Mouse (Mus musculus) hindbrain, embryonic 13.5 days (tissue): Measurements from ENCODE around the gene Sept9. TPM values are rescaled to one million over a fixed set of nuclear protein-coding genes. Genes with fewer than 3 reads are reported as not detected.
"Not testable (repeated sequence)": the region's sequence is repeated elsewhere in the genome, so short reads cannot be mapped to it uniquely, and the experiment has no call there.

Experiments
- ATAC-seq: fragments of 200-750 bp; cut with Nextera tagmentation; 2 replicates; pipeline ENCODE4 v1.8.0; 2017; ENCODE audit warnings: moderate TSS enrichment; ENCODE audit not compliant: low FRiP score
- H3K27ac ChIP-seq: fragments of 300-500 bp; sonication (generic); 2 replicates; pipeline ENCODE4 v1.5.1; 2015; ENCODE audit warnings: inconsistent platforms, mild to moderate bottlenecking, moderate library complexity
- H3K27me3 ChIP-seq: fragments of 300-500 bp; sonication (generic); 2 replicates; pipeline ENCODE4 v1.6.1; 2015; ENCODE audit warnings: mild to moderate bottlenecking, inconsistent platforms
- H3K36me3 ChIP-seq: fragments of 300-500 bp; sonication (generic); 2 replicates; pipeline ENCODE4 v1.6.1; 2015; ENCODE audit warnings: mild to moderate bottlenecking, inconsistent platforms
- H3K4me1 ChIP-seq: fragments of 300-500 bp; sonication (generic); replicated peaks from 2 replicates; pipeline ENCODE4 v1.6.1; 2015; ENCODE audit warnings: inconsistent platforms
- H3K4me2 ChIP-seq: fragments of 300-500 bp; sonication (generic); 2 replicates; pipeline ENCODE4 v1.6.1; 2015; ENCODE audit warnings: inconsistent platforms, mild to moderate bottlenecking, moderate library complexity
- H3K4me3 ChIP-seq: fragments of 300-500 bp; sonication (generic); 2 replicates; pipeline ENCODE4 v1.5.1; 2015; ENCODE audit warnings: mild to moderate bottlenecking, inconsistent platforms
- H3K9ac ChIP-seq: fragments of 300-500 bp; sonication (generic); 2 replicates; pipeline ENCODE4 v1.6.1; 2015; ENCODE audit warnings: mild to moderate bottlenecking, inconsistent platforms
- H3K9me3 ChIP-seq: fragments of 300-500 bp; sonication (generic); 2 replicates; pipeline ENCODE4 v1.6.1; 2016; ENCODE audit warnings: inconsistent platforms
- WGBS: fragments of 180-500 bp; shearing (Covaris S2); methylation state at CpG from one replicate; pipeline ENCODE4 v1.1.7; 2015; 5-methylcytosine and 5-hydroxymethylcytosine counted together
- polyA plus RNA-seq: library from polyadenylated mRNA; unstranded; fragments of >200 nt; fragmentation: Nextera tagmentation; extraction: Ambion mirVana; gene quantifications from 2 replicates; pipeline ENCODE4 v1.2.1, GENCODE M21; 2015

Gene Sept9
- polyA plus RNA-seq, 1 experiment from 2014 or later = 117 TPM

DNA sequence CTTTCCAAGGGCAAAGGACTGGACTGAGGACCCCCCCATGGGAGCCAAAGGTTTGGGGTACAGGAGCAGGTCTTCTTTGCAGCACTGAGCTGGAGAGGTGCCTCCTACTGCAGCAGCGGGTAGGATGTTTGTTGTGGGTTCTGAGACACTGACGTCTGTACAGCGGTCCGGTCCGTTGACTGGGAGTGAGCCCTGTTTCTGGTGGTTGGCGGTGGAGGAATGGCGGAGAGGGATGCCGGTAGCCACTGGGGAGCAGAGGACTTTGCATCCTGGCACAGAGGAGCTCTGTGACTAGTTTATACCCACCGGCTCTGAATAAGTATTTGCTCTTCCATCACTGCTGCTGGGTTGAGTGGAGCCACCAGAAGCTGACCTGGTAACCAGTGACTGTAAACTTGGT is 138.3 kb downstream of the Sept9 start:
- Histone ChIP-seq H3K9ac (no peak overlapping the region), H3K9me3 (no peaks in the 10 kb centered on the region), H3K27ac (no peak overlapping the region), H3K4me1 (peaks cover 94% of the 10 kb centered on the region), H3K4me2 (no peak overlapping the region), H3K36me3 (peaks cover 8% of the 10 kb centered on the region; the same call in 1 of the 2 replicates), H3K4me3 (no peak overlapping the region), H3K27me3 (no peaks in the 10 kb centered on the region)
- WGBS = 91% methylated on average over 9 of the region's 9 CpGs
- ATAC-seq = no peak

DNA sequence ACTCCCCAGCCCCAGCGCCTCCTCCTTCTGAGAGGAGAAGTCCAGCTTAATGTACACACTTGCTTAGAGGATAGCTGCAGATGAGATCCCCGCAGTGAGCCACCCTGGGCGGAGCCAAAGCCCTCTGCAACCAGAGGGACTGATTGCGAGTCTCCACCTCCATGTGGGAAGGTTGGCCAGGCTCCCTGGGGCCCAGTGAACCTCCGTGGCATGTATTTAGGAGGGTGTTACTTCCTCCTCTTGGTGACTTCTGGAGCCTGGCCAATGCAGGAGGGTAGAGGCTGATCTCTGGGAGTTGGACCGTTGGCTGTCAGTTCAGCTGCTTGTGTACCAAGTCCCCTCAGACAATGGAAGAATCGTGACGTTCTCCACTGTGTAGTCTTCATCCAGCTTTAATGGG is 139.0 kb downstream of the Sept9 start:
- no peak for ATAC-seq
- Histone ChIP-seq H3K4me3 (no peak overlapping the region), H3K27me3 (no peaks in the 10 kb centered on the region), H3K9me3 (no peaks in the 10 kb centered on the region), H3K27ac (no peak overlapping the region), H3K36me3 (peaks cover 8% of the 10 kb centered on the region; the same call in 1 of the 2 replicates), H3K9ac (no peak overlapping the region), H3K4me2 (no peak overlapping the region), H3K4me1 (peaks cover 94% of the 10 kb centered on the region)
- WGBS = 65% methylated on average over 8 of the region's 8 CpGs

DNA sequence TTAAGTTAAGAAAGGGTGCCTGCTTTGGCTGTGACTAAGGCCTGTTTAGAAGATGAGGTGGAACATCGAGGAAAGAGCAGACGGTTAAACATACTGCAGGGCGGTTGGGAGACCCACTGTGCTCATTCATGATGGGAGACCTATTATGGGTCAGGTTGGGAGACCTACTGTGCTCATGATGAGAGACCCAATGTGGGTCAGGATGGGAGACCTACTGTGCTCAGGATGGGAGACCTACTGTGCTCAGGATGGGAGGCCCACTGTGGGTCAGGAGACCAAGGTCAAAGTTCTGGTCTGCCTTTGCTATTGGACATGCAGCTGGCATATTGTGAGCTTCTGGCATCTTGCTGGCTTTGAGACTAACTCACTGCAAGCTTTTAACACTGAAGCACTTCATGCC is 139.6 kb downstream of the Sept9 start:
- WGBS = 93% methylated on average over 3 of the region's 3 CpGs
- Histone ChIP-seq H3K36me3 (peaks cover 8% of the 10 kb centered on the region; the same call in 1 of the 2 replicates), H3K27me3 (no peaks in the 10 kb centered on the region), H3K9me3 (no peaks in the 10 kb centered on the region), H3K4me1 (peaks cover 94% of the 10 kb centered on the region), H3K4me3 (no peak overlapping the region), H3K9ac (no peak overlapping the region), H3K4me2 (no peak overlapping the region), H3K27ac (no peak overlapping the region)
- ATAC-seq = no peak

DNA sequence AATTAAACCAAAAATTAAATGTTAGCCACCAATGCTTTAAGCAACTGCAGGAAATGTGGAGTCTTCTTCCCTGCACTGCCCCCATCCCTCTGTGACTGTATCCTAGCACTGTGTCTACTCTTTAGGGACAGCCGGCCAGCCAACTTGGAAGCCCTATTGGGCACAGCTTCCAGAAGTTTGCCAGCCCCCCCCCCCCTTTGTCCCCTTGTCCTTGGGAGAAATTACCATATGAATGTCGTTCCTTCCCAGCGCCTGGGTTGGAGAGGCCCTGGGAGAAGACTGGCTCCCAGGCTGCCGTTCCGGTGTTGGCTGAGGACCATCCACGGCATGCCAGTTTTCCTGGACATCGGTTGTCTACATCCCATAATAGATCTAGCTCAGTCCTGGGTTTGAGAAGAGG is 141.8 kb downstream of the Sept9 start:
- H3K36me3 ChIP-seq = peaks cover 7% of the 10 kb centered on the region; the same call in 1 of the 2 replicates
- H3K4me1 ChIP-seq = peaks cover 94% of the 10 kb centered on the region
- no peak overlapping the region for H3K9ac ChIP-seq
- peak overlapping the region; percentile 83 for H3K27ac ChIP-seq
- 15% methylated on average over 7 of the region's 7 CpGs for WGBS
- no peaks in the 10 kb centered on the region for H3K9me3 ChIP-seq
- H3K4me3 ChIP-seq = no peak overlapping the region
- 0 out of 2 replicates have a peak, but pooled peaks have one; percentile 30 for ATAC-seq
- H3K27me3 ChIP-seq = no peaks in the 10 kb centered on the region
- no peak overlapping the region for H3K4me2 ChIP-seq

DNA sequence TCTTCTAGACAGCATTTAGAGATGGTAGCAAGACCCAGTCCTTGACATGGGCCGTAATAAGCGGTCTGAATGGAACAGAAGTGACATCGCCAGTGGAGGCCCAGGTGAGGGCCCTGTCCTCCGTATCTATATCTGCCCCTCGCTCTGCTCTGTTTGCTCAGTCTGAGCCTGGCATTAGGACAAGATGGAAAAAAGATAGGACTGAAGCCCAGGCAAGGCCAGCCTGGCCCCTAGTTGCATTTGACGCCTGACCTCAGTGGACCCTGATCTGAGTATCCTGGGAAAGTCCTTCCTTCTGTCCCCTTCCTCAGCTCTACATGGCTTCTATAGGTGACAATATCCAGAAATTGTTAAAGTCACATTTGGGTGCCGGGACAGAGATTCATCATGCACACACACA is 142.6 kb downstream of the Sept9 start:
- Histone ChIP-seq H3K27ac (peak overlapping the region; percentile 83; the same call in 1 of the 2 replicates), H3K4me2 (no peak overlapping the region), H3K36me3 (peaks cover 5% of the 10 kb centered on the region; the same call in 1 of the 2 replicates), H3K9me3 (no peaks in the 10 kb centered on the region), H3K27me3 (no peaks in the 10 kb centered on the region), H3K4me1 (peaks cover 98% of the 10 kb centered on the region), H3K9ac (no peak overlapping the region), H3K4me3 (no peak overlapping the region)
- WGBS = 93% methylated on average over 7 of the region's 7 CpGs
- ATAC-seq = no peak

DNA sequence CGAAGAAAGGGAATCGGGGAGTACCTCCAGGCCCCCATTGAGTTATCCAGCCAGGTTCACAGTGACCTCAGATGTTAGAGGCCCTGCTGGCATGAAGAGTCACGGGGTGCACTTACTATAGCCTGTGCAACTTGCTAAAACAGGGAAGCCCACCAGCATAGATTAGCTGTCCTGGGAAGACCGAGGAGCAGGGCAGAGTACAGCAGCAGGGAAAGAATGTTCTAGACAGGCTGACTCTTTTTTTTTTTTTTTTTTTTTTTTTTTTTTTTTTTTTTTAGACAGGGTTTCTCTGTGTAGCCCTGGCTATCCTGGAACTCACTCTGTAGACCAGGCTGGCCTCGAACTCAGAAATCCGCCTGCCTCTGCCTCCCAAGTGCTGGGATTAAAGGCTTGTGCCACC is 143.0 kb downstream of the Sept9 start:
- H3K27ac ChIP-seq = peak overlapping the region; percentile 83; the same call in 1 of the 2 replicates
- ATAC-seq, H3K9me3 ChIP-seq, H3K9ac ChIP-seq, H3K36me3 ChIP-seq, H3K4me3 ChIP-seq, H3K27me3 ChIP-seq, H3K4me2 ChIP-seq: not testable (repeated sequence)
- H3K4me1 ChIP-seq = peaks cover 98% of the 10 kb centered on the region
- 97% methylated on average over 6 of the region's 6 CpGs for WGBS

DNA sequence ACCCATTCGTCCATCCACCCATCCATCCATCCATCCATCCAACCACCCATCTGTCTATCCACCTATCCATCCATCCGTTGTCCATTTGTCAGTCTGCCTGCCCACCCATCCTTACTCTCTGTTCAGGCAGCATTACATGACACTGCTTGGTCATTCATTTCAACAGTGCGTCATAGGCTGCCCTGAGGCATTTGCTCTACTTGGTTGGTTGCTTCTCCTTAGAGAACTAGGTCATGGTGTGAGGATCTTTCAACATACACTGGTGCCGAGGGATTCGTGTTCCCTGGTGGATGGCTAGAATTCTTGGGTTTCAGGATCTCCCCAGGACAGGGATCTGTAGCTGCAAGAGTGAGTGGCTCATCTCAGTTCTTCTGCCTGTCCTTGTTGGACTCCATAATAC is 144.3 kb downstream of the Sept9 start:
- Histone ChIP-seq H3K4me3 (no peak overlapping the region), H3K4me2 (no peak overlapping the region), H3K9ac (no peak overlapping the region), H3K27ac (peak overlapping the region; percentile 85), H3K36me3 (no peaks in the 10 kb centered on the region), H3K9me3 (no peaks in the 10 kb centered on the region), H3K27me3 (no peaks in the 10 kb centered on the region), H3K4me1 (peaks cover 98% of the 10 kb centered on the region)
- no peak for ATAC-seq
- 83% methylated on average over 5 of the region's 5 CpGs for WGBS

DNA sequence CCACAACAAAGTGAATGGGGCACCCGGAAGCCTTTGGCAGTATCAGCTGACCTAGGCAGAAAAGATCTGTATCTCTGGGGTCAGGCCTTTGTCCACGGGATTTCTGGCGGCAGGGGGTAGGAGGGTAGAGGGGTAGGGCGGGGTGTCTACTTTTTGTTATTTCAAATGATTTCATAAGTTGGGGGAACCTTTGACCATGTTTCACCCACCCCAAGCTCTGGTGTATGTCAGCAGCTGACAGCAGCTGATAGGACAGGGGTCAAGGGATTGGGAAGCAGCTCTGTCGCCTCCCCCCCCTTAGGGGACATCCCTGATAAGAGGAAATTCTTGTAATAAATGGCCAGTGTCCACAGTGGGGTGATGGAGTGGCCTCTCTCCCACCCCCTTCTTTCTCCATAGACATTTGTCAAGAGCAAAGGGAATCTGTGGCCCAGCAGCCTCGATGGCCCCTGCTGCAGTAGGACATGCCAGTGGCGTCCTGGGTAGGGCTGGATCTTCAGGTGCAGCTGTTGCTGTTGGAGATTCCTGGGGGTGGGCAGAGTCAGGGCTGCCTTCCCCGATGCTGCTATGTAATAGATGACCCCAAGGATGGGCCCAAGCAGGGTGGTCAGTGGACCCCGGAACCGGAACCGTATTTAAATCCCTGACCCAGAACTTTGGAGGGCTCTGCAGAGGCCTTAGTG is 145.0 kb downstream of the Sept9 start:
- peak overlapping the region; percentile 39; the same call in 1 of the 2 replicates for H3K9ac ChIP-seq
- peak overlapping the region; percentile 85 for H3K27ac ChIP-seq
- no peak overlapping the region for H3K4me3 ChIP-seq
- peaks cover 98% of the 10 kb centered on the region for H3K4me1 ChIP-seq
- H3K4me2 ChIP-seq = peak overlapping the region; percentile 25
- no peaks in the 10 kb centered on the region for H3K9me3 ChIP-seq
- no peaks in the 10 kb centered on the region for H3K36me3 ChIP-seq
- WGBS = 42% methylated on average over 11 of the region's 11 CpGs
- H3K27me3 ChIP-seq = no peaks in the 10 kb centered on the region
- ATAC-seq = no peak

DNA sequence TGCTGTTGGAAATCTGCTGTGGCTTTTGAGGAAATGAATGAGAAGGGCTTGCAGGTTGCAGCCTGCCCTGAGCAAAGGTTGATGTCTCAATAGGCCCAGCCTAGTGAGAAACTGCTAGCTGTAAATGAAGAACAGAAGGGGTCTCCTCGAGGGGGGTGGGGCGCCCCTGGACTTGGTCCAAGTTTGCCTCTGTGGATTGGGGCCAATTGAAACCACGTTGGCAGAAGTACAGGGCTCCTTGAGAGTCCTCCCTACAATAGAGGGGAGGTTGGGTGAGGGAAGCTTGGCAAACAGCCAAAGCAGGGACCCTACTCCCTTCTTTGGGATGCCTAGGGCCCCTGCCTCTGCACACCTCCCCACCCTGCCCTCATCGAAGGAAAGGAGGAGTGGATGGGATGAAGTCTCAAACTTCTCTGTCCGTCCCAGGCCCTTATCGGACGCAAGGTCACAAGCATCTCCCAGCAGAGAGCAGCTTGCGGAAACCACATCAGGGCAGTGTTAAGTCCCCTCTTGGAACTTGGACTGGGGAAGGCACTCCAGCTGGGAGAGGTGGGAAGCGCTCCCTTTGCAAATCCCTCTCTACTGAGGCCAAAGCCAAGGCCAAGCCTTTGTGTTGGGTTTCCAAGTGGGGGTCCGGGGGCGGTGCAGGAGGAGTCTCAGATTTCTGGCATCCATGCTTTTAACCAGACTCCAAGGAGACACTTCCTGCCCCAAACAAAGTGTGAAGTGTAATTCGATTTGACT is 145.7 kb downstream of the Sept9 start:
- WGBS = 27% methylated on average over 12 of the region's 12 CpGs
- no peaks in the 10 kb centered on the region for H3K9me3 ChIP-seq
- H3K4me2 ChIP-seq = peak overlapping the region; percentile 25
- 0 out of 2 replicates have a peak overlapping the region, but pooled peaks have one; percentile 46 for H3K9ac ChIP-seq
- peaks cover 98% of the 10 kb centered on the region for H3K4me1 ChIP-seq
- no peak overlapping the region for H3K4me3 ChIP-seq
- no peaks in the 10 kb centered on the region for H3K27me3 ChIP-seq
- H3K36me3 ChIP-seq = no peaks in the 10 kb centered on the region
- H3K27ac ChIP-seq = peak overlapping the region; percentile 85
- ATAC-seq = peak; percentile 77

DNA sequence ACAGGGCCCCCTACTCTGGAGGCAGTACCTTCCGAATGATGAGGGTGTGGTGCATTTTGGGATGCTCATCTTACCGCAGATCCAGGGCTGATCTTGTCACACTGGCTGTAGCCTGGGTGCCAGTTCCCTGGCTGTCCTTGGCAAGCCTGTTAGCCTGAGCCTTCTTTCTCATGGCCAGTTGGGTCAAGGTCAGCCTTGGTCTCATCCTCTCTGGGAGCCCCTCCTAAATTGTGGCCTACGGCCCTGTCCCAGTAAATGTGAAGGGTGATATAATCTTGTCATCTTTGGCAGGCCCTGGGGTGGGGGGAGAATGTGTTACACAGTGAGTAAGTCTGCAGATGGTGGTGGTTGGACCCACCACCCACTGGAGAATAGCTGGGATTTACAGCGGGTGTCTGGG is 147.8 kb downstream of the Sept9 start:
- H3K9ac ChIP-seq = peak overlapping the region; percentile 55

DNA sequence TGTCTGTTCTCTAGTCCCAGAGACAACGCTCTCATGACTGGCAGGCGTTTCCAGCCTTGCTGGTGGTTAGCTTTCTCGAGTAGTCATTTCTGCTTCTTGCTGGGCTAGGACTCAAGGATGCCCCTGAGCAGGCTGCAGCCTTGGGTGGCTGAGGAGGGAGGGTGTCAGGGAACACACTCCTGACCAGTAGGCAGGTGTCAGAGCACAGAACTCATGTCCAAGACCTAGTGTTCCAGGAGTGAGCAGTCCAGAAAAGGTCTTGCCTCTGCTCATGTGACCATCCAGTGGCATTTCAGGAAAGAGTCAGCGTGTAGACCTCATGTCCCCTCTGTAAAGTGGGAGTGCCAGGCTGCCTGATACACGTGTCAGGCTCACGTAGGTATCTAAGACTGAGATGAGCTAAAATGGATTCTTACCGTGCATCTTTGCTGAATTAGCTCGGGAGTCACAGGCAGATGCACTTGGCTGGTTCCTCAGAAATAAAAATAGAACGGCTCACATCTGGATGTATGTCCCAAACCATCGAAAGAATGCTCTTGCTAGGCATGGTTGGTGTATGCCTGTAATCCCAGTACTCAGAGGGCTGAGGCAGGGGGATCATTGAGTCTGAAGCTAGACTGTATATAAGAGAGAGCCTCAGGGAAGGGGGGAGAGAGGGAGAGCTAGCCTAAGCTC is 149.1 kb downstream of the Sept9 start:
- H3K27ac ChIP-seq = peak overlapping the region; percentile 85
- H3K4me3 ChIP-seq = no peak overlapping the region
- peaks cover 25% of the 10 kb centered on the region for H3K36me3 ChIP-seq
- peak overlapping the region; percentile 40 for H3K9ac ChIP-seq
- H3K4me2 ChIP-seq = no peak overlapping the region
- H3K27me3 ChIP-seq = no peaks in the 10 kb centered on the region
- 55% methylated on average over 10 of the region's 10 CpGs for WGBS
- no peak for ATAC-seq
- H3K9me3 ChIP-seq = no peaks in the 10 kb centered on the region
- H3K4me1 ChIP-seq = peaks cover 74% of the 10 kb centered on the region

More for the DNA sequence above, 147.8 kb downstream of the Sept9 start:
- H3K36me3 ChIP-seq = peaks cover 12% of the 10 kb centered on the region
- WGBS = 85% methylated on average over 4 of the region's 4 CpGs
- H3K4me2 ChIP-seq = 0 out of 2 replicates have a peak overlapping the region, but pooled peaks have one; percentile 10
- ATAC-seq = no peak
- H3K4me3 ChIP-seq = no peak overlapping the region
- H3K27ac ChIP-seq = peak overlapping the region; percentile 85
- peaks cover 85% of the 10 kb centered on the region for H3K4me1 ChIP-seq
- H3K27me3 ChIP-seq = no peaks in the 10 kb centered on the region
- H3K9me3 ChIP-seq = no peaks in the 10 kb centered on the region
